Mouse (Mus musculus): ENCODE results near the gene 1500011B03Rik. TPM values are rescaled to one million over a fixed set of nuclear protein-coding genes. Genes with fewer than 3 reads are reported as not detected.

The 1500011B03Rik gene
- polyA plus RNA-seq, 1 experiment from 2014 or later = 302 TPM

- no peak overlapping the region for H3K4me2 ChIP-seq
- no peak overlapping the region for H3K9ac ChIP-seq (replicated peaks)
These were observed 14.9 kb downstream of the 1500011B03Rik start for GRCm38 (mm10) chr5:114808385-114808784.

DNA sequence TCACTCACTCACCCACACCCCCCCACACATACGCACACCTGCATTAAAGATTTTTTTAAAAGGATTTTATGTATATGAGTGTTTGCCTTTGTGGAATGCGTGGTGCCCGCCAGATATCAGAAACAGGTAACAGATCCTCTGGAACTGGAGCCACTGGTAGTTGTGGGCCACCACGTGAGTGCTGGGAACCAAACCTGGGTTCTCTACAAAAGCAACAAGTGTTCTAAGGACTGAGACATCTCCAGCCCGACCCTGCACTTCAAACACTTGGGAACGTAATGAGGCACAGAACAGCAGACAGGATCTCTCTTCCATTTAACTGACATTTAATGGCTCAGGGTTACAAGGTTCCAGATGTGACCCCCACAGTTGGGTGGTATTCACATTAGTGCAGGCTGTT, 15.4 kb downstream of the 1500011B03Rik start:
- 74% methylated on average over 6 of the region's 6 CpGs for WGBS
- H3K27me3 ChIP-seq (replicated peaks) = no peaks in the 10 kb centered on the region
- H3K4me3 ChIP-seq (replicated peaks) = no peak overlapping the region
- peaks cover 40% of the 10 kb centered on the region for H3K4me1 ChIP-seq
- H3K9ac ChIP-seq (replicated peaks) = no peak overlapping the region
- peaks cover 48% of the 10 kb centered on the region for H3K36me3 ChIP-seq
- no peaks in the 10 kb centered on the region for H3K9me3 ChIP-seq (replicated peaks)
- ATAC-seq (ENCODE audit: low FRiP score) = no peak
- no peak overlapping the region for H3K27ac ChIP-seq (replicated peaks)
- no peak overlapping the region for H3K4me2 ChIP-seq

More at GRCm38 (mm10) chr5:114808385-114808784, 14.9 kb downstream of the 1500011B03Rik start:
- no peaks in the 10 kb centered on the region for H3K27me3 ChIP-seq (replicated peaks)
- no peak overlapping the region for H3K4me3 ChIP-seq (replicated peaks)
- ATAC-seq (ENCODE audit: low FRiP score) = no peak; the same call in 1 of the 2 replicates
- peaks cover 40% of the 10 kb centered on the region for H3K4me1 ChIP-seq
- no peak overlapping the region for H3K27ac ChIP-seq (replicated peaks)
- peaks cover 43% of the 10 kb centered on the region for H3K36me3 ChIP-seq
- WGBS = 86% methylated on average over 8 of the region's 8 CpGs
- no peaks in the 10 kb centered on the region for H3K9me3 ChIP-seq (replicated peaks)

DNA sequence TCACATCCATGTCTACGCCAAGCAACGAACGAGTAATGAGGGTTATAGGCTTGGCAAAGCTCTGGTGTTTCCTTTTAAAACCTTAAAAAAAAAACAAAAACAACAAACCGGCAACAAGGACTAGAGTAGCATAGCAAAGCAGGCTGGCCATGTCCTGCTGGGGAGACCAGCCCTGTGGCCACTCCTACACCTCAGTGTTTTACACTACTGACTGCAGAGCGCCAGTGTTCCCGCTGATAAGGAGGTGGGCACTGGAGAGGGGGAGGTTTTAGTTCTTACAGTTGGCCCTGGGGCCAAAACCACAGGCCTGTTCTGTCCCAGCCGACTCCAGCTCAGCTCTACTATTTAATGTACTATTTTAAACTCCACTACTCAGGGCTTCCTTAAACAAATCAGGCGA, 15.8 kb downstream of the 1500011B03Rik start:
- H3K4me3 ChIP-seq (replicated peaks) = no peak overlapping the region
- peaks cover 52% of the 10 kb centered on the region for H3K36me3 ChIP-seq
- H3K27ac ChIP-seq (replicated peaks) = peak overlapping the region; percentile 49
- no peaks in the 10 kb centered on the region for H3K9me3 ChIP-seq (replicated peaks)
- no peak for ATAC-seq (ENCODE audit: low FRiP score)
- no peak overlapping the region for H3K9ac ChIP-seq (replicated peaks)
- peaks cover 35% of the 10 kb centered on the region for H3K4me1 ChIP-seq
- no peaks in the 10 kb centered on the region for H3K27me3 ChIP-seq (replicated peaks)
- no peak overlapping the region for H3K4me2 ChIP-seq
- 40% methylated on average over 8 of the region's 8 CpGs for WGBS

- Histone ChIP-seq H3K27me3 (replicated peaks) (no peaks in the 10 kb centered on the region), H3K9ac (replicated peaks) (no peak overlapping the region), H3K4me3 (replicated peaks) (no peak overlapping the region), H3K4me2 (no peak overlapping the region), H3K4me1 (peaks cover 31% of the 10 kb centered on the region), H3K36me3 (peaks cover 55% of the 10 kb centered on the region), H3K27ac (replicated peaks) (peak overlapping the region; percentile 49), H3K9me3 (replicated peaks) (no peaks in the 10 kb centered on the region)
- 54% methylated on average over 9 of the region's 9 CpGs for WGBS
- no peak for ATAC-seq (ENCODE audit: low FRiP score)
These were observed 16.2 kb downstream of the 1500011B03Rik start for GRCm38 (mm10) chr5:114807063-114807462.

DNA sequence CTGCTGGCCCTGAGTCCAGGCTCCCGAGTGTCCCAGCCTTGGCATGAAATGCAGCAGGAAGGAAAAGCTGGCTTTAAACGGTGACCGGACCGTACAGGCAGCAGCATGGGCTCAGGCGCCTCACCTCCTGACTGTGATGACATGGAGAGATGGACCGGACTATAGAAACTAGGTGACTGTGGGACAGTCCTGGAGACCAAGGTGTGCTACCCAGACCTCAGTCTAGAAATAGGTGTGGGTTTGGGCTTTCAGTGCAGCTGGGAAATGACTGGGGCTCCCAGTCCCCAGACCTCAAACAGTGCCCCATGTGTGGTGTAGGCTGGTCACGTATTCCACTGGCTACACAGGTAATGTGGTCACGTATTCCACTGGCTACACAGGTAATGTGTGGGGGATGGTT, 16.6 kb downstream of the 1500011B03Rik start:
- Histone ChIP-seq H3K36me3 (peaks cover 60% of the 10 kb centered on the region), H3K9me3 (replicated peaks) (no peaks in the 10 kb centered on the region), H3K4me3 (replicated peaks) (no peak overlapping the region), H3K9ac (replicated peaks) (no peak overlapping the region), H3K27me3 (replicated peaks) (no peaks in the 10 kb centered on the region), H3K4me1 (peaks cover 27% of the 10 kb centered on the region), H3K4me2 (no peak overlapping the region), H3K27ac (replicated peaks) (peak overlapping the region; percentile 49)
- no peak for ATAC-seq (ENCODE audit: low FRiP score)
- WGBS = 88% methylated on average over 8 of the region's 8 CpGs

DNA sequence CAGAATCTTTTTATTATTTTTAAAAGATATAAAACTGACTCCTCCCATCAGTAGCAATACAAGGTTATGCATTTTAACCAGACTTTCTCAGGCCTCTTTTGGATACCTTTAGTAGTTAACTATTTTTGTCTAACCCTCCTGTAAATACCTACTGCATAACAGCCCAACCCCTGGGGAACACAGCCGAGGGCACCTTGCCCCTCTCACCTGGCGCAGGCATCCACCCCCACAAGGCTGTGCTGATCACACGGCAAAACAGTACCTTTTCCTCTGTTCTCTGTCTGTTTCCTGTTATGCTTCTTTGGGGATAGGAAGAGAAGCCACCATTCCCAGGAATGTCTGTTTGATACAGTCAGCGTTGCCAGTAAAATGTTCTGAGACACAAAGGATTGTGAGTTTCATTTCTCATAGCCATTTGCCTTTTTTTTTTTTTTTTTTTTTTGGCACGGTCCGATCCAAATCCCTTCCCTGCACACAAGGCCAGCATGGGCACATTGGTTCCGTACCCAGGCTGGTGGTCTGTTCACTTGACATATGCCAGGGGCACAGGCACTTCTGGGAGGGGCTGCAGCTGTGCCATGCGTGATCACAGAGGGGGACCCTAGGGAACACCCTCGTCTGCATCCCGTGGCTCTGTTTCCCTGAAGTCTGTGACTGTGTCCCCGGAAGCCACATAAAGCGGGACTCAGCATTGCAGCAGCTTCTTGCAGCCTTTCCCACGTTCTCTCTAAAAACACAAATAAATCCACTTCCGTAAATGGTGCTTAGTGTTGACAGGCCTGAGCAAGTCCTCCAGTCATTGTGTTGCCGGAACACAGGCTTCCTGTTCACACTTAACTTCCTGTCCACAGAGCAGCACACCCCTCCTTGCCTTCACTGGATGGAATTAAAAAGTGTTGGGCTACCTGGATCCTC, 17.6 kb downstream of the 1500011B03Rik start:
- ATAC-seq (ENCODE audit: low FRiP score) = no peak
- Histone ChIP-seq H3K27me3 (replicated peaks) (no peaks in the 10 kb centered on the region), H3K4me3 (replicated peaks) (no peak overlapping the region), H3K4me1 (peaks cover 18% of the 10 kb centered on the region; the same call in 1 of the 2 replicates), H3K27ac (replicated peaks) (peak overlapping the region; percentile 49; the same call in 1 of the 2 replicates), H3K9me3 (replicated peaks) (no peaks in the 10 kb centered on the region), H3K36me3 (peaks cover 64% of the 10 kb centered on the region), H3K9ac (replicated peaks) (no peak overlapping the region), H3K4me2 (no peak overlapping the region)
- WGBS = 56% methylated on average over 15 of the region's 15 CpGs

DNA sequence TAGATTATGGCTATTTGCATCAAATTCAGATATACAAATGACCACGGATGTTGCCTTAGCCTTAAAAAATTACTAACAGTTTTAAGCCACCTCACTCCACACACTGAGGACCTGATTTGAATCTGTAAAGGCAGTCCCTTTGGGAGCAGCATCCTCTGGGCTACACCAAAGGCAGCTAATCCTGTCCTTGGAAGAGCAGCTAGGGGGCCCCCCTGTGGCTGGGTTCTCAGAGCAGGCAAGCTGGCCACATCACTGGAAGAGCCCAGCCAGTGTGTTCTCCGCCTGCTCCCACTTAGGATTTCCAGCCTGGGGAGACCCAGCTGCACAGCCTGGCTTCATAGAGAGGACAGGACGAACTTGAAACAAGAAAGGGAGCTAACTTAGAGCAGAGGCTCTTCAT, 18.3 kb downstream of the 1500011B03Rik start:
- peaks cover 17% of the 10 kb centered on the region; the same call in 1 of the 2 replicates for H3K4me1 ChIP-seq
- no peak overlapping the region for H3K9ac ChIP-seq (replicated peaks)
- H3K27me3 ChIP-seq (replicated peaks) = no peaks in the 10 kb centered on the region
- WGBS = 34% methylated on average over 3 of the region's 3 CpGs
- H3K9me3 ChIP-seq (replicated peaks) = no peaks in the 10 kb centered on the region
- no peak for ATAC-seq (ENCODE audit: low FRiP score)
- peaks cover 70% of the 10 kb centered on the region for H3K36me3 ChIP-seq
- H3K4me2 ChIP-seq = no peak overlapping the region
- H3K27ac ChIP-seq (replicated peaks) = no peak overlapping the region
- H3K4me3 ChIP-seq (replicated peaks) = no peak overlapping the region

- no peak for ATAC-seq (ENCODE audit: low FRiP score)
- Histone ChIP-seq H3K4me2 (no peak overlapping the region), H3K4me1 (peaks cover 11% of the 10 kb centered on the region; the same call in 1 of the 2 replicates), H3K9ac (replicated peaks) (no peak overlapping the region), H3K4me3 (replicated peaks) (no peak overlapping the region), H3K27ac (replicated peaks) (no peak overlapping the region), H3K36me3 (peaks cover 76% of the 10 kb centered on the region), H3K27me3 (replicated peaks) (no peaks in the 10 kb centered on the region), H3K9me3 (replicated peaks) (no peaks in the 10 kb centered on the region)
- WGBS = 85% methylated on average over 13 of the region's 13 CpGs
These were observed 18.9 kb downstream of the 1500011B03Rik start for GRCm38 (mm10) chr5:114804335-114804734.

DNA sequence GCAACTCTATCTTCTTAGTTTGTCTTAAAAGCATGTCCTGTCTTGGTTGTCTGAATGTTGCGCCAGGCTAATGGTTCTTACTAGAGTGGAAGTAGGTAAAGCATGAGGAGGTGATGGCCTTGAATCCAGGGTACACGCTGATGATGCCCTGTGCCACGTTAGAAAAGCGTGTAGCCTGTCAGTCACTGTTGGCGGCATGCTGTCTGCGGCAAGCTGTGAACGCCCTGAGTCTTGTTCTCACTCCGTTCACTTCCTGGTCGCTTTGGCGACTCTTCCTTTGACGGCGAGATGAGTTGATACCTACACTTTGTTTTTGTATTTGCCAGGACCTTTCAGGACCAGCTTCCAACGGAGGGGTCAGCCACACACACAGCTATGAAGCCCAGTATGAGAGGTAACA, 20.0 kb downstream of the 1500011B03Rik start:
- 93% methylated on average over 13 of the region's 13 CpGs for WGBS
- Histone ChIP-seq H3K4me1 (peaks cover 10% of the 10 kb centered on the region; the same call in 1 of the 2 replicates), H3K4me3 (replicated peaks) (no peak overlapping the region), H3K27me3 (replicated peaks) (no peaks in the 10 kb centered on the region), H3K4me2 (no peak overlapping the region), H3K36me3 (peaks cover 81% of the 10 kb centered on the region), H3K9me3 (replicated peaks) (no peaks in the 10 kb centered on the region), H3K27ac (replicated peaks) (no peak overlapping the region), H3K9ac (replicated peaks) (no peak overlapping the region)
- no peak for ATAC-seq (ENCODE audit: low FRiP score)

DNA sequence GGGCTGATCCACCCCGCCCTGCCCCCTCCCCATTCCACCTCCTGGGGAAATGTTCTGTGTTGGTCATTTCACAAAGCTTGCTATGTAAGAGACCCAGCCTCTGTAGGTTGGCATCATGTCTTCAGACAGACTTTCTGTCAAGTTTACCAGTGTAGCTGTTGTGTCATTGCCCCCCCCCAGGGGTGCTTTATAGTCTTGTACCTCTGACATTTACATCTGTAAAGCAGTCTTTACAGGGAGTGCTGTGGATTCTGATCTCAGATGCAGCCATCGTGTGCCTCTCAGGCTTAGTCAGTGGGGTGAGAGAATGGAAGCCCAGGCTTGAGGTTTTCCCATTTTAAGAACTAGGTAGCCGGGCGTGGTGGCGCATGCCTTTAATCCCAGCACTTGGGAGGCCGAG, 21.4 kb downstream of the 1500011B03Rik start:
- H3K9me3 ChIP-seq (replicated peaks) = no peaks in the 10 kb centered on the region
- peaks cover 82% of the 10 kb centered on the region for H3K36me3 ChIP-seq
- peaks cover 8% of the 10 kb centered on the region; the same call in 1 of the 2 replicates for H3K4me1 ChIP-seq
- H3K27me3 ChIP-seq (replicated peaks) = no peaks in the 10 kb centered on the region
- no peak for ATAC-seq (ENCODE audit: low FRiP score)
- no peak overlapping the region for H3K9ac ChIP-seq (replicated peaks)
- no peak overlapping the region for H3K27ac ChIP-seq (replicated peaks)
- WGBS = 87% methylated on average over 6 of the region's 6 CpGs
- no peak overlapping the region for H3K4me2 ChIP-seq
- no peak overlapping the region for H3K4me3 ChIP-seq (replicated peaks)

DNA sequence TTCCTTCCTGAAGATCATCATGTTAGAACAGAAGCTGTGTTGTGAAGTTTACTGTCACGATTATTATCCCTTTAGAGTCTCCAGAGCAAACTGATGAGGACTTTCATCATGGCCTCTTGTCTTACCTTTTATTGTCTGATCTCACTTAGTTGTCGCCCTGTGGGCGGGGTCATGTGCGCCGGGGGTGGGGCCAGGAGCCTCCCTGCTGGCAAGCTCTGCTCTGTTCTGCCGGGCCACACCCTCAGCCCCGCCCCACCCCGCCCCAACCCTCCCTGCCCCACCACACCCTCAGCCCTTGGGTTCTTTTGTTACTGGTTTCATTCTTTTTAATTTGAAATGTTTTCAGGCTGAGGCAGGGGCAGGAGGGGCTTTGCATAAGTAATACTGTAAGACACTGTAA, 22.2 kb downstream of the 1500011B03Rik start:
- Histone ChIP-seq H3K36me3 (peaks cover 74% of the 10 kb centered on the region), H3K4me2 (no peak overlapping the region), H3K27me3 (replicated peaks) (no peaks in the 10 kb centered on the region), H3K9ac (replicated peaks) (no peak overlapping the region), H3K9me3 (replicated peaks) (no peaks in the 10 kb centered on the region), H3K4me1 (peaks cover 13% of the 10 kb centered on the region), H3K27ac (replicated peaks) (no peak overlapping the region), H3K4me3 (replicated peaks) (no peak overlapping the region)
- ATAC-seq (ENCODE audit: low FRiP score) = no peak
- WGBS = 13% methylated on average over 6 of the region's 8 CpGs

DNA sequence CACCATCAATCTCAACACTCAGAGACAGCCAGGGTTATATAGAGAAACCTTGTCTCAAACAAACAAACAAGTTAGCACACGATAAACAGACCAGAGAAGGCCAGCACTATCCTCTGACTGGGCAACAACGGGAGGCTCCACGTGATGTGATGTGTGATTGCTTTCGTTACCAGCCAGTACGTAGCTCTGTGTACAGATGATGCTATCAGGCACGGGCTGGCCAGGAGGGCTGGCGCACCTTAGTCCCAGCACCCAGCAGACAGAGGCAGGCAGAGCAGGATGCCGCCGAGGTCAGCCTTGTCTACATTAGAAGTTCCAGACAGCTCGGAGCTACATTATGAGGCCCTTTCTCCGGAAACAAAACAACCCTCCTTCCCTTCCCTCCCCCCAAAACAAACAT, 23.4 kb downstream of the 1500011B03Rik start:
- no peak overlapping the region for H3K9ac ChIP-seq (replicated peaks)
- H3K4me3 ChIP-seq (replicated peaks) = no peak overlapping the region
- no peak overlapping the region for H3K27ac ChIP-seq (replicated peaks)
- peaks cover 23% of the 10 kb centered on the region for H3K4me1 ChIP-seq
- H3K4me2 ChIP-seq = no peak overlapping the region
- no peak for ATAC-seq (ENCODE audit: low FRiP score)
- H3K27me3 ChIP-seq (replicated peaks) = no peaks in the 10 kb centered on the region
- WGBS = 89% methylated on average over 11 of the region's 11 CpGs
- no peaks in the 10 kb centered on the region for H3K9me3 ChIP-seq (replicated peaks)
- H3K36me3 ChIP-seq = peaks cover 64% of the 10 kb centered on the region
